Mouse (Mus musculus) heart, adult 2 months (tissue): ENCODE data around the gene Rit1.
"Not testable (repeated sequence)": the region's sequence is repeated elsewhere in the genome, so short reads cannot be mapped to it uniquely, and the experiment has no call there.

Experiments used
- CTCF ChIP-seq: fragments of 200-600 bp; IDR thresholded peaks from 2 replicates; pipeline ENCODE4 v1.8.1; 2022; ENCODE audit warnings: antibody characterized with exemption, mild to moderate bottlenecking, moderate library complexity
- EP300 ChIP-seq: fragments of 200-500 bp; IDR thresholded peaks from 2 replicates; pipeline ENCODE4 v1.6.1; 2011; ENCODE audit warnings: low read depth, low read length, control low read depth; ENCODE audit not compliant: insufficient read depth
- POLR2A ChIP-seq: fragments of 200-500 bp; IDR thresholded peaks from 2 replicates; pipeline ENCODE4 v1.6.1; 2011; ENCODE audit warnings: mild to moderate bottlenecking, low read depth, low read length, control low read depth; ENCODE audit not compliant: insufficient read depth

DNA sequence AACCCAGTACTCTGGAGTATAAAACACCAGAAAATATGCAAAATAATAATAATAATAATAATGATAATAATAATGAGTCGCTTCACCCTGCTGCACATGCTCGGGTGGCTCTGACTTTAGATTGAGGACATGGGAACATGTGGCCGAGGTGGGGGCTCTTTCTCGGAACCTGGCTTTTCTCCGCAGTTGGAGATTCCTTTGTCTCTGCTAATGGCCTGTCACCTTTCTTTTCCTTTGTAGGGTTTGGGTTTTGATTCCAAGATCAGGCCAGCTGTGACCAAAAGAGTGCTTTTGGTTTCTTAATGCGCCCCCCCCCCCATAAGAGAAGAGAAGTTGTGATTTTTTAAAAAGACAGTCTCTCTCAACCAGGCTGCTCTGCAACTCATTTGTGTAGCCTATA lies 56.5 kb downstream of the Rit1 start:
- not testable (repeated sequence) for TF ChIP-seq POLR2A, CTCF, EP300
